Mouse (Mus musculus) adrenal gland, postnatal 36 days (tissue): ENCODE results near the gene Zfp428. TPM values are rescaled to one million over a fixed set of nuclear protein-coding genes. Genes with fewer than 3 reads are reported as not detected.
A peak's percentile ranks its signal among the peaks of the same experiment; 100 is the strongest.
"Not testable (repeated sequence)": the region's sequence is repeated elsewhere in the genome, so short reads cannot be mapped to it uniquely, and the experiment has no call there.

Experiments used
- DNase-seq, 2 experiments: peaks; one replicate each; pipeline ENCODE4 v3.0.0; 2021; ENCODE audit warnings: mixed read lengths in 1 of 2
- total RNA-seq, 2 experiments: library from RNA; stranded (reverse); gene quantifications; 2 replicates each; pipeline ENCODE4 v1.2.3; 2021

Zfp428 gene
- total RNA-seq, 2 experiments from 2014 or later = 6.0 to 6.8 TPM

DNA sequence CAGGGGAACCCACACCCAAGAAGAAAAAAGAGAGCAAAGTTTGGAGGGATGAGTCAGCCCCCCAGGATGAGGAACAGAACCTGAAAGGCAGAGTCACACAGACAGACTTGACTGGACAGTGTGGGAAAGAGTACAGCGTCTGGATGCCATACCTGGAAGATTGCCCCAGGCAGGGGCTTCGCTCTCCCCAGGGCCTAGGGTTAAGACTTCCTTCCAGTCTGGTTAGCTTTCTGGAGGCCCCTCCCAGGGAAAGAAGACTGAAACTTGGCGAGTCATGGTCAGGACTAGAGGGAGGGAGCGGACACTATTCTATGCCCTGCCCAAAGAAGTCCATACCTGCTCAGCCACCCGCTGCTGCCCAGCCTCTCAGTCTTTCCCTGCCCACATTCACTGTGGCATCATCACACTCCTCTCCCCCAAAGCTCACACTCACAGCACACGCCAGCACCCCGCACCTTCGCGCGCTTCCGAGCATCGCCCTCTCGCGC lies 25.8 kb upstream of the Zfp428 start:
- no peak for DNase-seq

DNA sequence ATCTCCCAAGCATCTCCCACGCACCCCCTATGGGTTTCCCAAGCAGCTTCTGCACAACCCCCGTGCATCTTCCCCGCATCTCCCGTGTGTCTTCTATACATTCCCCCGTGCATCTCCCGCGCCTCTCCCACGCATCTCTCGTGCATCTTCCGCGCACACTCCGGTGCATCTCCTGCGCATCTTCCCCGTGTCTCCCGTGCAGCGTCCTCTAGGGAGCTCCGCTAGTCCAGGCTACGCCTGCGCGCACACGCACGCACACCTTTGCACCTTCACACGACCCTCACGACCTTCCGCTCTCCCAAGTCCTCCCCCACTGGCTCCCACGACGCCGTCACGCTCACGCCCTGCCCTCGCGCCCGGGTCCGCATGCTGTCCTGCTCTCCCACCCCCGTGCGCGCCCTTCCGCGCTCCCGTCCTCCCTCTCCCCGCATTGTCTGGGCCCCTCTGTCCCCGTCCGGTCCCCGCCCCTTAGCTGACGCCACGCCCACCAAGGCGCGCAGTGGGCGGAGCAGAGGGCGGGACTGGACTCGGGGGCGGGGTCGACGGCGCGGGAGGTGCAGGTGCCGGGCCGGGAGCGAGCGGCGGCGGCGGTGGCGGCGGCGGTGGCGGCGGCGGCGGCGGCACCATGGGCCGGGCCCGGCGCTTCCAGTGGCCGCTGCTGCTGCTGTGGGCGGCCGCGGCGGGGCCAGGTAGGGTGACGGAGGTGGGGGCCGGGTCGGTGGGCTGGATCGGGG lies 25.2 kb upstream of the Zfp428 start, which contains the start of gene Cadm4:
Cadm4 (plus strand) TSS at position 550 of the 734 bp plus-strand sequence.
- peak; percentile 86 to 89 for DNase-seq

DNA sequence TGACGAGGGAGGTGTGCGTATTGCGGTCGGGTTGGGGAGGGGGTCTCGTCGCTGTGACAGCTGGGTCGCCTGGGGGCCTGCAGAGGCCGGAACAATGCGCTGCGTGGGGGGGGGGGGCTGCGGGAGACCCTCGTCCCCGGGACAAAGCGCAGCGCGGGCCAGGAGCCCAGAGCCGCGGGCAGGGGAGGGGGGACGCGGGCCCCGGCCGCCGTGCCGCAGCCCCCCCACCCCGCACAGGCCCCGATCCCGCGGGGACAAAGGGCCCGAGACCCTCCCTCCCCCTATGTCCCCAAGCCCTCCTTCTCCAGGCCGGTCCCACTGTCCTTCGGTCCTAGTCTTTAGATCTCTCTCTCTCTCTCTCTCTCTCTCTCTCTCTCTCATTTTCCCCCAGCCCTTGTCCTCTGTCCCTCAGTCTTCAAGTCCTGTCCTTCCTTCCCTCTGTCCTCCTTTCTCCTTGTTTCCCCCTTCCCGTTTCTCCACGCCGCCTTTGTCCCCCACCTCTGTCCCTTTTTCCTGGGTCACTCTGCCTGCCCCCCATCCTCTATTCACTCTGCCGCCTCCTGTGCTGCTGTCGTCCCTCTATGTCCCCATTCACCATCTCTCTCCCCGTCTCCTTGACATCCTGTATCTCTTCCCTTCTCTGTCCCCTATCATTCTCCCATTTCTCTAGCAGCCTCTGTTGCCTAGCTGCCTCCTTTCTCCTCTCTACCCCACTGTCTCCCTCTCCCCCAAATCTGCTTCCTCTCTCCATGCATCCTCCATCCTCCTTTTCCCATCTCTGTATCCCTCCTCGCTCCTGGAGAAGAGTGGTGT lies 24.4 kb upstream of the Zfp428 start:
- DNase-seq = no peak

GRCm38 (mm10) chr7:24483291-24483690 lies 23.5 kb upstream of the Zfp428 start:
- DNase-seq = not testable (repeated sequence)

- no peak for DNase-seq
Observed at GRCm38 (mm10) chr7:24485481-24485880, 21.3 kb upstream of the Zfp428 start.

GRCm38 (mm10) chr7:24486654-24487130 lies 20.1 kb upstream of the Zfp428 start:
- DNase-seq = no peak

DNA sequence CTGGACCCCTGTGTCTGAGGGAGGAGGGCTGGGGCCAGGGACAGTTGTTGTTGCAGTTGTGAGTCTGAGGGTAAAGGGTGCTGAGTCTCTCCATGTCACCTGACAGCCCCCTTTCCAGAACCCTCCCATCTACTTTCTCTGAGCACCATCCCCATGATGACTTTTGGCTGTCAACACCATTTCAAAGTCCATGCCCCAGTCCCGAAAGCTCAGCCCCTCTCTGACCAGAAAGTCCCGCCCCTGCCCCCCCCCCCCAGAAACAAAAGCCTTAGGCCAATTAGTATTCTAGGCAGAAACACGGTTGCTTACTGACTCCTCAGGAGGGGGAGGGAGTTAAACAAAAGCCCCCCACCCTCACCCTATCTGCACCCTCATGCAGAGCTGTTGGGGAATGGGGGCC lies 19.4 kb upstream of the Zfp428 start:
- no peak for DNase-seq

GRCm38 (mm10) chr7:24488303-24488702 lies 18.5 kb upstream of the Zfp428 start:
- DNase-seq = no peak

- DNase-seq = no peak
Observed at GRCm38 (mm10) chr7:24499856-24500577, 6.8 kb upstream of the Zfp428 start.

- peak; percentile 34 to 42 for DNase-seq
Observed at GRCm38 (mm10) chr7:24500929-24501328, 5.9 kb upstream of the Zfp428 start.

GRCm38 (mm10) chr7:24501492-24501891 lies 5.3 kb upstream of the Zfp428 start:
- peak; percentile 15 to 51 for DNase-seq

DNA sequence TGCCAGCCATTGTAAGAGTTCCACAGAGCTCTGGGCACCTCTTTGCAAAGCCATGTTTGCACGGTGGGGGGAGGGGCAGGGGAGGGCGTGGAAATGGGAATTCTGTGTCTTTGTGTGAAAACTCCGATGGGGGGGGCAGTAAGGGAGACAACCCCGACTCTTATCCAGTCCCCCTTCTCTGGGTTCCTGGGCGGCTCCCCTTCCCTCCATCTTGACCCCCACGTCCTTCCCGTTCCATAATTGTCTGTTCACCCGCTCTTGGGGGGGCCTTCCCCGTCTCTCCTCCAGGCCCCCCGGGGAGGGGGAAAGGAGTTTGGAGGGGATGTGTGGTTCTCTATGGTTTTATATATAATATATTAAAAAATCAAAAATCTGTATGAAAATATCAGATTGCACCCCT lies 2.8 kb upstream of the Zfp428 start:
- DNase-seq = no peak

- DNase-seq = no peak
Observed at GRCm38 (mm10) chr7:24504868-24505267, 1.9 kb upstream of the Zfp428 start.

DNA sequence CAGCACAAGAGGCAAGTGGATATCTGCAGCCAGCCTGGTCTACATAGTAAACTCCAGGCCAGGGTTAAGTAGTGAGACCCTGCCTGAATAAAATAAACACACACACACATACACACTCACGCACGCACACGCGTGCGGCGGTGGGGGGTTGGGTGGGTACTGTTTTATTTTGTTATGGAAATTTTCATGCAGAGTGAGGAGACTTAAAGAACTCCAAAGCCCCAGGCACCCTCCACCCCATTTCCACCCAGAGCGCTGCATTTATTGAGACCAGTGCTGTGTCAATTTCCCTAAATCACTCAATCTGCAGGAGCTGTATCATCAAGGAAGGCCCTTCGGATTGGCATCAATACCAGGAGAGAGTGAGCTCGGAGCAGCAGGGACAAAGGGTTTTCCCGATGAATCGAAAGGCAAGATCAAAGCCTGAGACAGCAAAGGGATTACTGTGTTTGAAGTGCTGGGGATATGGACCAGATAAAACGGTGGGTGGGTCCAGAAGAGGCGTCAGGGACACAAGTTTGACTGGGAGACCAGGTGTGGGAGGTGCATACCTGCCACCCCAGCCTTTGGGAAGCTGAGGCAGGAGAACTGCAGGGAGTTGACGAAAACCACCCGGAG lies 1.2 kb upstream of the Zfp428 start:
- no peak for DNase-seq

DNA sequence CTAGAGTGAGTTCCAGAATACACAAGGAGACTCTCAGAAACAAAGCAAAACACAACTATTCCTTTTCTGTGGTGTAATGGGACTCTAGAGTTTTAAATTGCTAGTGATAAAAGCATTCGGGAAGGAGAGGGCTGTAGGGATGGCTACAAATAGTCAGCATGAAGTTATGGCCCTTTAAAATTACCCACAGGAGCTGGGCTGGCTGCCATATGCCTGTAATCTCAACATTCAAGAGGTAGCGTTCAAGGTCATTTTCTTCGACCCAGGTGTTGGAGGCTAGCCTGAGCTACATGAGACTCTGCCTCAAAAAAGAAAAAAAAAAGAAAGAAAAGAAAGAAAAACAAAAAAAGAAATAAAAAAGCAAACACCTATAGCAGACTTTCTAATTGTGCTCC lies 744 bp upstream of the Zfp428 start:
- no peak for DNase-seq

DNA sequence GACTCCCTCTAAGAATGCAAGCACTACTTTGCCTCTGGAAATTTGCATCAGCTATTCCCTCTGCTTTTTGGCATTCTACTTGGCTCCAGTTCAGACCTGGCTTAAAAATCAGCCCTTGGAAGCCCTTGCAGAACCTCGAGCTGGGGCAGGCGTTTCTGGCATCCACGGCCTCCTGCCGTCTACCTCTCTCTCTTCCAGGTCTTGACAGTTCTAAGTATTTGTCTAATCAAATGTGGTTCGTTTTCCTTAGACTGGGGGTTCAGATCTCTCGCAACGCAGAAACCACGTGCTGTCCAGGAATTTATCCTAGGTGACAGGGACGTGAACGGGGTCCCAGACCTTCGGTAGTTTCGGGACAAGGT lies 349 bp upstream of the Zfp428 start:
- peak; percentile 36 to 65 for DNase-seq

GRCm38 (mm10) chr7:24507726-24508114 lies 914 bp downstream of the Zfp428 start:
- DNase-seq = no peak

GRCm38 (mm10) chr7:24512355-24512754 lies 5.5 kb downstream of the Zfp428 start, which contains the start of gene AC161166.1:
AC161166.1 (minus strand) TSS chr7:24512455.
- DNase-seq = no peak

DNA sequence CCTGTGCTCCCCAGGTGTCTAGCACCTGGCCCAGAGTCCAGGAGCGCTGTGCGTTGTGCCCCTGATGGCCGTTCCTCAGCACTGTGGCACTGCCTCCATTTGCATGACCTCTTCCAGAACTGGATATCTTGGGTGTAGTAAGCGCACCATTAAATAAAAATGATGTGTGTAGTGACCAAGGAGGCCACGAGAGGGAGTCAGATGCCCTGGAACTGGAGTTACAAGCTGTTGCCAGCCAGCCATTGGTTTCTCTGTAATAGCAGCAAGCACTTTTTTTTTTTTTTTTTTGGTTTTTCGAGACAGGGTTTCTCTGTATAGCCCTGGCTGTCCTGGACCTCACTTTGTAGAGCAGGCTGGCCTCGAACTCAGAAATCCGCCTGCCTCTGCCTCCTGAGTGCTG lies 9.5 kb downstream of the Zfp428 start:
- peak; percentile 28 to 43 for DNase-seq

- no peak for DNase-seq
Observed at GRCm38 (mm10) chr7:24517077-24517476, 10.3 kb downstream of the Zfp428 start.

DNA sequence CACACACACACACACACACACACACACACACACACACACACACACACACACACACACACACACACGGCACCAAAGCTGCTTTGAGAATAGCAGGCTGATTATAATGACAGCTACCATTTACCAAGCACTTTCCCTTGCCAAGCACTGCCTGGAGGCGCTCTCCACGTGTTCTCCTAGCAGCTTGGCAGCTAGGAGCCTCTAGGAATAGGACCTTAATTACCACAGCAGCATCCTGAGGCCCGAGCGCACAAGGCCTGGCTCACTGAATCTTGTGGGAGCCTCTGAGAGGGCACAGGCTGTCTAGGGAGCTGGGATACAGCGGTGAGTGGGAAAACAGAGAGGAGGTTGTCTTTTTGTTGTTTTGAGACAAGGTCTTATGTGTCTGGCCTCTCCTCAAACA lies 10.8 kb downstream of the Zfp428 start:
- DNase-seq = no peak

DNA sequence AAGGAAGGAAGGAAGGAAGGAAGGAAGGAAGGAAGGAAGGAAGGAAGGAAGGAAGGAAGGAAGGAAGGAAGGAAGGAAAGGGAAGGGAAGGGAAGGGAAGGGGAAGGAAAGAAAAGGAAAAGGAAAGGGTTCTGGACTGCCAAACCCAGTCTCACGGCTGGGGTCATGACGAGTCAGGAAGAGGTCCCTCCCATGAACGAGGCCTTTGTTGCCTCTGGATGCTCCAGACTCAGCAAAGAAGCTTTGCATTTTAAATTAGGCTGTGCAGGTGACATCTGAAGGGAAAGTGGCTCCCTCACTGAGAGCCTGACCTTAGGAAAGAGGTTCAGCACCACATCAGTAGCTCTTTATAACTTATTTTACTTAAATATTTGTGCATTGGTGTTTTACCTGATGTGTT lies 12.3 kb downstream of the Zfp428 start:
- DNase-seq = no peak
